Mouse (Mus musculus) neural tube, embryonic 12.5 days (tissue): ENCODE measurements around the gene Lhfpl3. TPM values are rescaled to one million over a fixed set of nuclear protein-coding genes. Genes with fewer than 3 reads are reported as not detected.

Experiments
- ATAC-seq: fragments of 200-750 bp; cut with Nextera tagmentation; 2 replicates; pipeline ENCODE4 v1.8.0; 2017; ENCODE audit warnings: low read depth, mild to moderate bottlenecking, moderate TSS enrichment, moderate library complexity; ENCODE audit not compliant: low FRiP score
- H3K27ac ChIP-seq: fragments of 300-500 bp; sonication (generic); 2 replicates; pipeline ENCODE4 v1.5.1; 2016
- H3K27me3 ChIP-seq: fragments of 300-500 bp; sonication (generic); replicated peaks from 2 replicates; pipeline ENCODE4 v1.6.1; 2016; ENCODE audit warnings: mild to moderate bottlenecking
- H3K36me3 ChIP-seq: fragments of 300-500 bp; sonication (generic); 2 replicates; pipeline ENCODE4 v1.6.1; 2016; ENCODE audit warnings: mild to moderate bottlenecking
- H3K4me1 ChIP-seq: fragments of 300-500 bp; sonication (generic); 2 replicates; pipeline ENCODE4 v1.6.1; 2016
- H3K4me2 ChIP-seq: fragments of 300-500 bp; sonication (generic); replicated peaks from 2 replicates; pipeline ENCODE4 v1.6.1; 2016; ENCODE audit warnings: mild to moderate bottlenecking
- H3K4me3 ChIP-seq: fragments of 300-500 bp; sonication (generic); 2 replicates; pipeline ENCODE4 v1.5.1; 2016
- H3K9ac ChIP-seq: fragments of 300-500 bp; sonication (generic); 2 replicates; pipeline ENCODE4 v1.6.1; 2016; ENCODE audit warnings: mild to moderate bottlenecking
- H3K9me3 ChIP-seq: fragments of 300-500 bp; sonication (generic); 2 replicates; pipeline ENCODE4 v1.6.1; 2016; ENCODE audit warnings: mild to moderate bottlenecking
- WGBS: fragments of 180-500 bp; shearing (Covaris S2); methylation state at CpG from one replicate; pipeline ENCODE4 v1.1.7; 2016; 5-methylcytosine and 5-hydroxymethylcytosine counted together
- polyA plus RNA-seq: library from polyadenylated mRNA; unstranded; fragments of >200 nt; fragmentation: Nextera tagmentation; extraction: Ambion mirVana; gene quantifications from 2 replicates; pipeline ENCODE4 v1.2.1, GENCODE M21; 2016

Lhfpl3 gene
- polyA plus RNA-seq, 1 experiment from 2014 or later = 1.7 TPM

DNA sequence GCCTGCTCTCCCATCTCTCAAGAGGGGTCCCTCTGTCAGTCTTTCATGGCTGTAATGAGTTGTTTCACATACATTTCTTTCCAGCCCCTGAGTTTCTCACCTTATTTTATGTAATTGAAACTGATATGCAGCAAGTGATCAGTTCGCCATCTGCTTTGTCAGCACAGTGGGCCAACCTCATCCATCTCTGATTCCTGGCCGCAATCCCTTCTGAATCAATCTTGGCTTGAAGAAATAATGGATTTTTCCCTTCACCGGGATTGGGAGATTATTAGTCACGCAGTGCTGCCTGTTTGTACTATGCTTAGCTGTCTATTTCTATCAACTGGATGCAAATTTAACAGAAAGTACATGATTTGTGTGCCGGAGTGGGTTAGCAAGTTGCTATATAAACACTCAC is 297.0 kb downstream of the Lhfpl3 start:
- no peak for ATAC-seq
- WGBS = 89% methylated on average over 5 of the region's 5 CpGs

DNA sequence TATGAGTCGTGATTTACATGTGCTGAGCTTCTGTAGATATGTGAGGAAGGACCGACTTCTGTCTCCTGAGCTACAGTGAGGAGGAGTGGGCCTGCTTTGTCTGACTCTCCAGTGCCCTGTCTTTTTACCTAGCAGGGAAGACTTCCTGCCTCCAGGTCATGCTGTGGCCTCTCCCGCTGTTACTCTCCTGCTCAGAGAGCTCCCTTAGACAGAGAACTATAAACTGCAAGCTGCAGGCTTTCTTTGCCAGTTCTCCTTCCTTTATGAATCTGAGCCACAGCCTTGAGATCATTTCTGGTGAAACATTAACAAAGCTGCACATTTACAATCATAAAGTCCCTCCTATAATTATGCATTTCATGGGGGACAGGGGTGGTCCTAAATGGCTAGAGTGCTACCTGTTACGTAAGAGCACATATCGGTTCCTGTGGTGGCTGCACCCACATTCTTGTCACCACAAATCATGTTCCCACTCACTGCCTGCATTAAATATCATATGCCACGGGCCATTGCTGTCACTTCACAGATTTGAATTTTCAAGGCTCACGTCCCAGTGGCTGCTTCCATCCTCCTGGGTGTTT is 303.3 kb downstream of the Lhfpl3 start:
- no peaks in the 10 kb centered on the region for H3K36me3 ChIP-seq
- no peak overlapping the region for H3K9ac ChIP-seq
- no peaks in the 10 kb centered on the region for H3K27me3 ChIP-seq
- ATAC-seq = no peak
- H3K4me2 ChIP-seq = no peak overlapping the region
- H3K4me1 ChIP-seq = no peaks in the 10 kb centered on the region
- H3K9me3 ChIP-seq = no peaks in the 10 kb centered on the region
- no peak overlapping the region for H3K27ac ChIP-seq
- H3K4me3 ChIP-seq = no peak overlapping the region
- 75% methylated on average over 7 of the region's 7 CpGs for WGBS

More for the DNA sequence above, 297.0 kb downstream of the Lhfpl3 start:
- Histone ChIP-seq H3K4me2 (no peak overlapping the region), H3K4me1 (no peaks in the 10 kb centered on the region), H3K27ac (no peak overlapping the region), H3K27me3 (no peaks in the 10 kb centered on the region), H3K9ac (no peak overlapping the region), H3K36me3 (no peaks in the 10 kb centered on the region), H3K9me3 (no peaks in the 10 kb centered on the region), H3K4me3 (no peak overlapping the region)

GRCm38 (mm10) chr5:23051458-23051857 is 305.6 kb downstream of the Lhfpl3 start:
- Histone ChIP-seq H3K9me3 (no peaks in the 10 kb centered on the region), H3K4me3 (no peak overlapping the region), H3K4me1 (no peaks in the 10 kb centered on the region), H3K36me3 (no peaks in the 10 kb centered on the region), H3K4me2 (no peak overlapping the region), H3K9ac (no peak overlapping the region), H3K27ac (no peak overlapping the region), H3K27me3 (no peaks in the 10 kb centered on the region)
- WGBS = 87% methylated on average over 5 of the region's 5 CpGs
- ATAC-seq = no peak

DNA sequence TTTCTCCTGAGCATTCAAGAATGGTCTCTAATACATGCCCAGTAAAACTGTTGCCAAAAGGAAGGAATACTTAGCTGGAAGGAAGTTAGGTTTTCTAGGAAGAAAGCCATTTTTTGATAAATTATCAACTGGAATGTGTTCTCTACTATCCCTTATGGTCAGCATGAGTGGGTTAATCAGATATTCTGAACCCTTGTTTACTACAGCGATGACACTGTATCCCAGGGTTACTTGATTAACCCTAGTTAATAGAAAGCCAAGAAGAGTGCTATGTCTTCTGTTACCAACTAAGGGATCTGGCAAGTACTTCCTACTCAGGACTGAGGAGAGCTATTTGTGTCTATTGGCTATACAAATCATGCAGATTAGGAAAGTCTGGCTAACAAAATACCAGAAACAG is 349.0 kb downstream of the Lhfpl3 start:
- H3K4me1 ChIP-seq = no peaks in the 10 kb centered on the region
- H3K27me3 ChIP-seq = no peaks in the 10 kb centered on the region
- no peak for ATAC-seq
- H3K9ac ChIP-seq = no peak overlapping the region
- no peaks in the 10 kb centered on the region for H3K9me3 ChIP-seq
- no peaks in the 10 kb centered on the region for H3K36me3 ChIP-seq
- H3K4me3 ChIP-seq = no peak overlapping the region
- 84% methylated on average over 1 of the region's 1 CpGs for WGBS
- no peak overlapping the region for H3K27ac ChIP-seq
- no peak overlapping the region for H3K4me2 ChIP-seq

DNA sequence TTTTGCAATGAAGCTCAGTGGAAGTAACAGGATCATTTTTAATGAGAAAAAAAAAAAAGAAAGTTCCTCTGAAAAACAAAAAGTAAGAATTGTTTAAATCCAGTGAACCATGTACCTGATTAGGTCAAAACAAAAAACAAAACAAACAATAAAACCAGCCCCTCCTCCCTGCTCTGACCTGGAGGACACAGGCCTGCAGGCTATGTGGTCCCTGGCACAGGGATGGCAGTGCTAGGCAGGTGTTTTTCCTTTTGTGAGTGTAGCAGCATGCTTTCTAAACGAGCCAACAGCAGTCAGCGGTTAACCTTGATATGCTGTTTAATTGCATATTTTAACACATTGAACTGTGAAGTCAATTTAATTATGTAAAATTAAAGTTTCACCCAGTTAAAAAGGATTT is 360.7 kb downstream of the Lhfpl3 start:
- WGBS = 71% methylated on average over 2 of the region's 2 CpGs
- H3K27ac ChIP-seq = no peak overlapping the region

GRCm38 (mm10) chr5:23111307-23111706 is 365.4 kb downstream of the Lhfpl3 start:
- no peak overlapping the region for H3K4me2 ChIP-seq
- ATAC-seq = no peak
- no peak overlapping the region for H3K9ac ChIP-seq
- H3K27me3 ChIP-seq = no peaks in the 10 kb centered on the region
- 90% methylated on average over 6 of the region's 6 CpGs for WGBS
- H3K36me3 ChIP-seq = no peaks in the 10 kb centered on the region
- no peaks in the 10 kb centered on the region for H3K9me3 ChIP-seq
- H3K4me3 ChIP-seq = no peak overlapping the region
- H3K27ac ChIP-seq = no peak overlapping the region
- H3K4me1 ChIP-seq = no peaks in the 10 kb centered on the region

More for the DNA sequence above, 360.7 kb downstream of the Lhfpl3 start:
- Histone ChIP-seq H3K4me1 (no peaks in the 10 kb centered on the region), H3K36me3 (no peaks in the 10 kb centered on the region), H3K27me3 (no peaks in the 10 kb centered on the region), H3K4me3 (no peak overlapping the region), H3K9me3 (no peaks in the 10 kb centered on the region), H3K9ac (no peak overlapping the region), H3K4me2 (no peak overlapping the region)
- ATAC-seq = no peak

GRCm38 (mm10) chr5:23114249-23114648 is 368.4 kb downstream of the Lhfpl3 start:
- no peaks in the 10 kb centered on the region for H3K9me3 ChIP-seq
- H3K36me3 ChIP-seq = no peaks in the 10 kb centered on the region
- H3K27ac ChIP-seq = no peak overlapping the region
- 91% methylated on average over 4 of the region's 4 CpGs for WGBS
- ATAC-seq = no peak
- H3K4me1 ChIP-seq = no peaks in the 10 kb centered on the region
- no peak overlapping the region for H3K4me3 ChIP-seq
- no peaks in the 10 kb centered on the region for H3K27me3 ChIP-seq
- H3K9ac ChIP-seq = no peak overlapping the region
- H3K4me2 ChIP-seq = no peak overlapping the region

DNA sequence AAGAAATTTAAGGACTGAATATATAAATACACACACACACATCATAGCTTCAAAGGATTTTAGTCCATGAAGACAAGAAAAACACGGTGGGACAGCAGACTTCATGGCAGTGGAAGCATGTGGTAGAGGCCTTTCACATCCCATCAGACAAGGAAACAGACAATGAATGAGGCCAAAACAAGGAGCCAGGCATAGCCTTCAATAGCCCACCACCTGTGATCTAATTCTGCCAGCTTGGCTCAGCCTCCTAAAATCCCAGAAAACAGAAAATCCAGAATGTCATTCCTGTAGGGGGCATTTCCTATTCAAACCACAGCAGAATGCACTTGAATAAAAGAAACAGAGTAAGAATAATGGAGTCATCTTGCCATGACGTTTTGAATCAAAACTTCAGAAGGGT is 381.0 kb downstream of the Lhfpl3 start:
- 63% methylated on average over 2 of the region's 2 CpGs for whole genome bisulfite sequencing
- no peaks in the 10 kb centered on the region for H3K36me3 ChIP-seq
- no peak for ATAC-seq

DNA sequence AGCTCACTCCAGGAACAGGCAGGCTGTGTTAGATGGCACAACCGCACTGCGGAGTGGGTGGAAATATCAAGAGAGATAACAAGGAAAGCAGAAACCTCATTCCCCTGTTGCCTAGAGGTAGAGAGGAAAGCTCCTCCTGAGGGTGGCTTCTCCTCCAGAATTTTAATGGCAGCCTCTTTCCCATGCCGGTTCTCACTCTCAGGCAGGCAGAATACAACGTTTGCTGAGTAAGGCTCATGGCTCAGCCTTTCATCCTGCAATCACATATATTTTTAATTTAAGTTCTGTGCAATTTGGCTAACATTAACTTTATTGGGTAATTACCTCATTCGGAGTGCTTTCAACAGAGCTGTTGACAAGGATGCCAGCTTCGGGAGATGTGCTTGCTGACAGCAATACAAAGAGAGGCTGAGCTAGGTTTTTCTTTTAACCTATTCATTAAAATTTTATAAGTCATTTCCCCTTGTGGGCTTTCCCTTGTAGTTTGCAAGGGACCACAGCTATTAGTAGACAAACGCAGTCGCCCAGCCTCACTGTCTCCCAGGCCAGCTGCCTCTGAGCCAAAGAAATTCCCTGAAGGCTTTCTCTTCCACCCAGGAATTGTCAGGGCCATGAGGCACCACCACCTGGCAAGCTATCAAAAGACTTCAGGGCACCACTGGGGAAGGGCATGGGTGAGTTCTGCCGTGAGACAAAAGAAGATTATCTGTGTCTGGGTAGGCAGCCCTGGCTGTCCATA is 394.5 kb downstream of the Lhfpl3 start:
- Histone ChIP-seq H3K36me3 (no peaks in the 10 kb centered on the region), H3K9ac (no peak overlapping the region), H3K27me3 (no peaks in the 10 kb centered on the region), H3K4me1 (no peaks in the 10 kb centered on the region), H3K27ac (no peak overlapping the region), H3K4me3 (no peak overlapping the region), H3K9me3 (no peaks in the 10 kb centered on the region), H3K4me2 (no peak overlapping the region)
- peak; percentile 44; the same call in 1 of the 2 replicates for ATAC-seq
- WGBS = 40% methylated on average over 9 of the region's 9 CpGs

More for the DNA sequence above, 381.0 kb downstream of the Lhfpl3 start:
- no peak overlapping the region for H3K27ac ChIP-seq
- H3K4me3 ChIP-seq = no peak overlapping the region
- no peaks in the 10 kb centered on the region for H3K27me3 ChIP-seq
- H3K4me1 ChIP-seq = no peaks in the 10 kb centered on the region
- H3K9ac ChIP-seq = no peak overlapping the region
- no peak overlapping the region for H3K4me2 ChIP-seq
- H3K9me3 ChIP-seq = no peaks in the 10 kb centered on the region

DNA sequence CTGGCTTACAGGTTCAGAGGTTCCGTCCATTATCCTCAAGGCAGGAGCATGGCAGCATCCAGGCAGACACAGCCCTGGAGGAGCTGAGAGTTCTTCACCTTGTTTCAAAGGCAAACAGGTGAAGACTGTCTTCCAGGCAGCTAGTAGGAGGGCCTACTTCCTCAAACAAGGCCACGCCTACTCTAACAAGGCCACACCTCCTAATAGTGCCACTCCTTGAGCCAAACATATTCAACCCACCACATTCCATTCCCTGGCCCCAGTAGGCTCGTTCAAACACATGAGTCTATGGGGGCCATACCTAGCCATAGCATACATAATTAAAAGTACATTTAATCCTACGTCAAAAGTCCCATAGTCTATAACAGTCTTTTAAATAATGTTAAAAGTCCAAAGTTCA is 407.4 kb downstream of the Lhfpl3 start:
- Histone ChIP-seq H3K4me2 (no peak overlapping the region), H3K9ac (no peak overlapping the region), H3K4me1 (no peaks in the 10 kb centered on the region), H3K4me3 (no peak overlapping the region), H3K36me3 (no peaks in the 10 kb centered on the region), H3K27ac (no peak overlapping the region), H3K27me3 (no peaks in the 10 kb centered on the region), H3K9me3 (no peaks in the 10 kb centered on the region)
- WGBS = 82% methylated on average over 4 of the region's 4 CpGs
- no peak for ATAC-seq

- Histone ChIP-seq H3K27ac (no peak overlapping the region), H3K4me3 (no peak overlapping the region), H3K4me2 (no peak overlapping the region), H3K27me3 (no peaks in the 10 kb centered on the region), H3K4me1 (no peaks in the 10 kb centered on the region), H3K9ac (no peak overlapping the region), H3K9me3 (no peaks in the 10 kb centered on the region), H3K36me3 (no peaks in the 10 kb centered on the region)
- ATAC-seq = no peak
- 89% methylated on average over 1 of the region's 1 CpGs for WGBS
Observed at GRCm38 (mm10) chr5:23154439-23154838, 408.6 kb downstream of the Lhfpl3 start.

DNA sequence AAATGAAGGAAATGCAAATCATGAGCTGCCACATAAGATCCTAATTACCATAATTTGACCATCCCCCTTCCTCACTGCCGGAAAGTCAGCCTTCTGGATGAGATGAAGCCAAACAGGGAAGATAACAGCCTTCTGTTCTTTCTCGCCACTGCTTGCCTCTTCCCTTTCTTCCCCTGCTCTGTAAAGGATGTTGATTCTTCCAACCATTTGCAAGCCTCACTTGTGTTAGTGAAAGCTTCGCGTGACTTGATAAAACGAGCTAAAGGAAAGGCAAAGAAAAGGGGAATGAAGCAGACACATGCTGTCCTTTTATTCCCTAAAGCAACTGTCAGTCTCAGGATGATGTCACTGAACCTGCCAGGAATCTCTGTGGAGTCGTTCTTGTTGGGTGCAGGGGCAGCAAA is 420.1 kb downstream of the Lhfpl3 start:
- H3K9ac ChIP-seq = no peak overlapping the region
- no peak overlapping the region for H3K27ac ChIP-seq
- no peaks in the 10 kb centered on the region for H3K9me3 ChIP-seq
- H3K4me1 ChIP-seq = peaks cover 4% of the 10 kb centered on the region; the same call in 1 of the 2 replicates
- H3K4me2 ChIP-seq = peak overlapping the region; percentile 25; the same call in 1 of the 2 replicates
- no peaks in the 10 kb centered on the region for H3K36me3 ChIP-seq
- peak; percentile 72 for ATAC-seq
- no peaks in the 10 kb centered on the region for H3K27me3 ChIP-seq
- no peak overlapping the region for H3K4me3 ChIP-seq
- WGBS = 23% methylated on average over 6 of the region's 6 CpGs

DNA sequence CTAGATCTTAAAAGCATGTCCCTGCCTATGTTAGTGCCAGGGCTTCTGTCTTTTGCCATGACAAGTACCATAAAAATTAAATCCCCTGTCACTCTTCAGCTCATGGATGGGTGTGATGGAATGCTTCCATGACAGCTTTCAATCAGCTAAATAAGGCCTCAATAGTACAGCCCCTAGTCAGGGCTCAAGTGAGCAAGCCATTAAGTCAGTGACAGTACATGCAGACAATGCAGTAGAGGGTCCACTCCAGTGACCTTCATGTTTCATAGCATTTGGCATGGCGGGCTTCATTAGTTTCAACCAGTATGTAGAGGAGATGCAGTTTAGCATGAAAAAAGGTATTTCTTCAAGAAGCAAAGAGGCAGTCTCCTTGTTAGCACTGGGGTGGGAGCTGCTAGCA is 420.8 kb downstream of the Lhfpl3 start:
- H3K27ac ChIP-seq = no peak overlapping the region
- WGBS = 86% methylated on average over 1 of the region's 1 CpGs
- H3K4me2 ChIP-seq = no peak overlapping the region
- H3K4me1 ChIP-seq = peaks cover 4% of the 10 kb centered on the region; the same call in 1 of the 2 replicates
- no peak overlapping the region for H3K4me3 ChIP-seq
- no peak overlapping the region for H3K9ac ChIP-seq
- no peak for ATAC-seq
- no peaks in the 10 kb centered on the region for H3K27me3 ChIP-seq
- no peaks in the 10 kb centered on the region for H3K9me3 ChIP-seq
- no peaks in the 10 kb centered on the region for H3K36me3 ChIP-seq
